Mouse (Mus musculus) brain, embryonic 14.5 days (tissue): ENCODE measurements at regions not wholly inside any gene's neighbourhood (a gene's known extent, or its start where the extent isn't known, plus 50 kb on each side); places are given as distances from the start of the nearest gene placed in this dataset.

Experiments
- CTCF ChIP-seq: fragments of 200-500 bp; IDR thresholded peaks from 2 replicates; pipeline ENCODE4 v1.5.1; 2012; ENCODE audit warnings: inconsistent platforms, mild to moderate bottlenecking, moderate library complexity, borderline replicate concordance; ENCODE audit not compliant: insufficient read depth, insufficient read length; ENCODE audit errors: extremely low read depth
- POLR2A ChIP-seq: fragments of 200-500 bp; IDR thresholded peaks from 2 replicates; pipeline ENCODE4 v1.6.1; 2012; ENCODE audit warnings: mild to moderate bottlenecking, inconsistent platforms, borderline replicate concordance; ENCODE audit not compliant: poor library complexity, insufficient read depth, insufficient read length, severe bottlenecking; ENCODE audit errors: extremely low read depth

DNA sequence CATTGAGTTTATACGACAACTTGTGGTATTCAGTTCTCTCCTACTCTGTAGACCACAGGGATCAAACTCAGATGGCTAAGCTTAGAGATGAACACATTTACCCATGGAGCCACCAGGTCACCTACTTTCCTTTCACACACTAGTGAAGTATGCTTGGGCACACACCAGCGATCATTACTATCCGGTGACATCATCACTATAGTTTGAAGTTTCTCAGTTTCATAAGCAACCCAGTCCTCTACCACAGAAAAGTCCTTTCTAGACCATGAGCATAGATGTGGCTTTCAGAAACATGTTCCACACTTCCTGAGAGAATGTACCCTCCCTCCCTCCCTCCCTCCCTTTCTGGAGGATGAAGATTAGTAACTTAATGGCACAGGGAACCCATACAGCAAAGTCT is 532.9 kb downstream of the Grin2a start:
- no peak for TF ChIP-seq CTCF
- TF ChIP-seq POLR2A: no peak
